Mouse (Mus musculus) layer of hippocampus, adult 9-10 months (tissue): Measurements from ENCODE around the gene Tbc1d4.
A peak's percentile ranks its signal among the peaks of the same experiment; 100 is the strongest.

ENCODE experiments used
- DNase-seq: peaks from one replicate; pipeline ENCODE4 v3.0.0; 2022; ENCODE audit warnings: low spot score

Gene Tbc1d4

GRCm38 (mm10) chr14:101501868-101502267 is 107.1 kb downstream of the Tbc1d4 start:
- DNase-seq, result no peak

GRCm38 (mm10) chr14:101501452-101501851 is 107.5 kb downstream of the Tbc1d4 start:
- no peak for DNase-seq

- no peak for DNase-seq
Observed at GRCm38 (mm10) chr14:101500826-101501225, 108.2 kb downstream of the Tbc1d4 start.

- DNase-seq, result no peak
Observed at GRCm38 (mm10) chr14:101499838-101500237, 109.2 kb downstream of the Tbc1d4 start.

GRCm38 (mm10) chr14:101488264-101488810 is 120.7 kb downstream of the Tbc1d4 start:
- no peak for DNase-seq

- no peak for DNase-seq
Observed at GRCm38 (mm10) chr14:101486550-101486949, 122.4 kb downstream of the Tbc1d4 start.

- no peak for DNase-seq
Observed at GRCm38 (mm10) chr14:101483230-101483629, 125.8 kb downstream of the Tbc1d4 start.

GRCm38 (mm10) chr14:101482270-101482669 is 126.7 kb downstream of the Tbc1d4 start:
- DNase-seq, result no peak

- DNase-seq, result no peak
Observed at GRCm38 (mm10) chr14:101481165-101481564, 127.8 kb downstream of the Tbc1d4 start.

GRCm38 (mm10) chr14:101480541-101480940 is 128.4 kb downstream of the Tbc1d4 start:
- DNase-seq, result no peak

- DNase-seq, result no peak
Observed at GRCm38 (mm10) chr14:101477827-101478220, 131.2 kb downstream of the Tbc1d4 start.

- DNase-seq, result no peak
Observed at GRCm38 (mm10) chr14:101477081-101477826, 131.7 kb downstream of the Tbc1d4 start.

GRCm38 (mm10) chr14:101469475-101470093 is 139.4 kb downstream of the Tbc1d4 start:
- no peak for DNase-seq

GRCm38 (mm10) chr14:101468143-101468542 is 140.8 kb downstream of the Tbc1d4 start:
- DNase-seq, result no peak

GRCm38 (mm10) chr14:101467532-101467931 is 141.5 kb downstream of the Tbc1d4 start:
- DNase-seq, result no peak

GRCm38 (mm10) chr14:101466521-101466920 is 142.5 kb downstream of the Tbc1d4 start:
- DNase-seq, result no peak

GRCm38 (mm10) chr14:101465893-101466292 is 143.1 kb downstream of the Tbc1d4 start:
- no peak for DNase-seq

- peak; percentile 10 for DNase-seq
Observed at GRCm38 (mm10) chr14:101460768-101461167, 148.2 kb downstream of the Tbc1d4 start.

GRCm38 (mm10) chr14:101452915-101453314 is 156.1 kb downstream of the Tbc1d4 start:
- no peak for DNase-seq

- DNase-seq, result no peak
Observed at GRCm38 (mm10) chr14:101447857-101448256, 161.1 kb downstream of the Tbc1d4 start.

- DNase-seq, result no peak
Observed at GRCm38 (mm10) chr14:101445205-101445604, 163.8 kb downstream of the Tbc1d4 start.

GRCm38 (mm10) chr14:101437925-101438324 is 171.1 kb downstream of the Tbc1d4 start:
- DNase-seq, result no peak

- no peak for DNase-seq
Observed at GRCm38 (mm10) chr14:101430536-101430935, 178.5 kb downstream of the Tbc1d4 start.
